ENCODE assay signal across 8 mouse cellular contexts in genomic region chr14:55721700-55722437, GRCm38 (mm10). TPM values are rescaled to one million over a fixed set of nuclear protein-coding genes. Genes with fewer than 3 reads are reported as not detected.
DNase-seq lines count a peak whose midpoint lies in the region; ATAC-seq and TF ChIP-seq lines count a peak whose summit lies in the region.

Gene Rabggta, minus strand, starts transcription at chr14:55722263.

- peak within 1 kb of the TSS; percentile 72; the same call in 1 of the 2 replicates for H3K27ac ChIP-seq in heart, embryonic 12.5 days (ENCODE audit: poor library complexity, severe bottlenecking)
- H3K27ac ChIP-seq in kidney, postnatal 0 days: peak within 1 kb of the TSS; percentile 91
- peak within 1 kb of the TSS; percentile 76 for H3K27ac ChIP-seq in liver, embryonic 11.5 days (ENCODE audit: low read depth, low read length)
- H3K27ac ChIP-seq in stomach, embryonic 14.5 days (ENCODE audit: low read length): peak within 1 kb of the TSS; percentile 84; the same call in 1 of the 2 replicates

- H3K4me2 ChIP-seq in heart, embryonic 12.5 days: peak within 1 kb of the TSS; percentile 75
- peak within 1 kb of the TSS; percentile 62 for H3K4me2 ChIP-seq in kidney, postnatal 0 days (ENCODE audit: low read length)
- H3K4me2 ChIP-seq in liver, embryonic 11.5 days: peak within 1 kb of the TSS; percentile 89
- peak within 1 kb of the TSS; percentile 63 for H3K4me2 ChIP-seq in stomach, embryonic 14.5 days (replicated peaks; ENCODE audit: low read depth, low read length)

- H3K4me1 ChIP-seq in erythroblast, embryonic 14.5 days (ENCODE audit: control insufficient read depth): peaks cover 40% of the 10 kb centered on the region
- H3K4me1 ChIP-seq in heart, embryonic 12.5 days (replicated peaks): peaks cover 6% of the 10 kb centered on the region; the same call in 1 of the 2 replicates
- no peaks in the 10 kb centered on the region for H3K4me1 ChIP-seq in kidney, postnatal 0 days (replicated peaks; ENCODE audit: insufficient read depth, low read length)
- peaks cover 8% of the 10 kb centered on the region for H3K4me1 ChIP-seq in liver, embryonic 11.5 days (replicated peaks; ENCODE audit: control insufficient read depth, insufficient read depth, low read length)
- no peaks in the 10 kb centered on the region for H3K4me1 ChIP-seq in stomach, embryonic 14.5 days (ENCODE audit: control insufficient read depth, insufficient read depth, low read length)

- no peaks in the 10 kb centered on the region for H3K27me3 ChIP-seq in C2C12 (ENCODE audit: control insufficient read depth, insufficient read depth, insufficient read length)
- H3K27me3 ChIP-seq in erythroblast, embryonic 14.5 days (ENCODE audit: control insufficient read depth): no peaks in the 10 kb centered on the region
- H3K27me3 ChIP-seq in heart, embryonic 12.5 days (replicated peaks): no peaks in the 10 kb centered on the region
- no peaks in the 10 kb centered on the region for H3K27me3 ChIP-seq in kidney, postnatal 0 days (ENCODE audit: insufficient read depth, low read length)
- no peaks in the 10 kb centered on the region for H3K27me3 ChIP-seq in liver, embryonic 11.5 days (replicated peaks; ENCODE audit: control insufficient read depth, insufficient read depth, low read length)
- no peaks in the 10 kb centered on the region for H3K27me3 ChIP-seq in stomach, embryonic 14.5 days (ENCODE audit: control insufficient read depth, insufficient read depth, low read length)

- no peaks in the 10 kb centered on the region for H3K9me3 ChIP-seq in erythroblast, embryonic 14.5 days (ENCODE audit: control insufficient read depth, low read length)
- H3K9me3 ChIP-seq in heart, embryonic 12.5 days (replicated peaks): no peaks in the 10 kb centered on the region
- no peaks in the 10 kb centered on the region for H3K9me3 ChIP-seq in kidney, postnatal 0 days (replicated peaks; ENCODE audit: low read length)
- no peaks in the 10 kb centered on the region for H3K9me3 ChIP-seq in liver, embryonic 11.5 days (ENCODE audit: control insufficient read depth, low read length)
- H3K9me3 ChIP-seq in stomach, embryonic 14.5 days (ENCODE audit: control insufficient read depth, low read depth, low read length): no peaks in the 10 kb centered on the region

- peak; percentile 98 for DNase-seq in brain, embryonic 14.5 days (ENCODE audit: low read depth)
- peak; percentile 94 for DNase-seq in kidney, postnatal 0 days (ENCODE audit: low spot score)
- peak; percentile 94 for DNase-seq in liver, embryonic 11.5 days (ENCODE audit: low spot score)
- DNase-seq in naive thymus-derived CD4-positive, alpha-beta T cell, adult 2 months (ENCODE audit: low read depth): peak; percentile 97

- WGBS in heart, embryonic 12.5 days: under 1% methylated on average over 50 of the region's 50 CpGs
- WGBS in kidney, postnatal 0 days: under 1% methylated on average over 49 of the region's 50 CpGs
- WGBS in liver, embryonic 11.5 days: under 1% methylated on average over 50 of the region's 50 CpGs
- under 1% methylated on average over 50 of the region's 50 CpGs for WGBS in stomach, embryonic 14.5 days

- H3K36me3 ChIP-seq in C2C12 (ENCODE audit: control insufficient read depth, insufficient read depth): peaks cover 6% of the 10 kb centered on the region
- H3K36me3 ChIP-seq in erythroblast, embryonic 14.5 days (ENCODE audit: control insufficient read depth): peaks cover 26% of the 10 kb centered on the region
- peaks cover 34% of the 10 kb centered on the region for H3K36me3 ChIP-seq in heart, embryonic 12.5 days
- H3K36me3 ChIP-seq in kidney, postnatal 0 days (ENCODE audit: insufficient read depth, low read length): peaks cover 18% of the 10 kb centered on the region; the same call in 1 of the 2 replicates
- H3K36me3 ChIP-seq in liver, embryonic 11.5 days (ENCODE audit: control insufficient read depth, insufficient read depth, low read length): peaks cover 10% of the 10 kb centered on the region
- peaks cover 11% of the 10 kb centered on the region for H3K36me3 ChIP-seq in stomach, embryonic 14.5 days (ENCODE audit: control insufficient read depth, insufficient read depth, low read length)

- no peaks in the 10 kb centered on the region for H3K79me2 ChIP-seq in C2C12 (ENCODE audit: control insufficient read depth, insufficient read depth)

- peak within 1 kb of the TSS; percentile 43 for H3K4me3 ChIP-seq in C2C12 (ENCODE audit: insufficient read depth, poor library complexity, severe bottlenecking)
- peak within 1 kb of the TSS; percentile 76 for H3K4me3 ChIP-seq in erythroblast, embryonic 14.5 days (replicated peaks)
- peak within 1 kb of the TSS; percentile 74 for H3K4me3 ChIP-seq in heart, embryonic 12.5 days
- peak within 1 kb of the TSS; percentile 84 for H3K4me3 ChIP-seq in kidney, postnatal 0 days (replicated peaks; ENCODE audit: low read depth, low read length)
- H3K4me3 ChIP-seq in liver, embryonic 11.5 days (ENCODE audit: low read depth, low read length): peak within 1 kb of the TSS; percentile 75
- H3K4me3 ChIP-seq in stomach, embryonic 14.5 days (ENCODE audit: low read depth, low read length): peak within 1 kb of the TSS; percentile 79

- peak; percentile 92 for ATAC-seq in heart, embryonic 12.5 days (ENCODE audit: insufficient number of reproducible peaks, low FRiP score)
- ATAC-seq in kidney, postnatal 0 days (replicated peaks; ENCODE audit: low FRiP score, low read depth): peak; percentile 94
- peak; percentile 94 for ATAC-seq in liver, embryonic 11.5 days (replicated peaks; ENCODE audit: low FRiP score)
- peak; percentile 96 for ATAC-seq in stomach, embryonic 14.5 days (ENCODE audit: insufficient number of reproducible peaks, insufficient read depth, low FRiP score, low read depth)

- H3K79me3 ChIP-seq in C2C12 (ENCODE audit: low read depth): no peaks in the 10 kb centered on the region

- peak; percentile 99 for TF ChIP-seq CTCF in C2C12 (IDR thresholded peaks at IDR 0.05; ENCODE audit: control insufficient read depth, insufficient read depth, insufficient read length)
- peak; percentile 94 for TF ChIP-seq CTCF in brain, embryonic 14.5 days (IDR thresholded peaks at IDR 0.05; ENCODE audit: borderline replicate concordance, extremely low read depth, insufficient read depth, insufficient read length)
- TF ChIP-seq CTCF in kidney, postnatal 0 days (IDR thresholded peaks at IDR 0.05; ENCODE audit: low read depth): peak; percentile 96

- H3ac ChIP-seq in C2C12 (ENCODE audit: control insufficient read depth, insufficient read length, low read depth): peak within 1 kb of the TSS; percentile 91

- peak; percentile 44; the same call in 1 of the 2 replicates for TF ChIP-seq POLR2A in brain, embryonic 14.5 days (IDR thresholded peaks at IDR 0.05; ENCODE audit: borderline replicate concordance, extremely low read depth, insufficient read depth, insufficient read length, poor library complexity, severe bottlenecking)

- H3K9ac ChIP-seq in heart, embryonic 12.5 days: peak within 1 kb of the TSS; percentile 87
- H3K9ac ChIP-seq in kidney, postnatal 0 days (ENCODE audit: low read depth, low read length): peak within 1 kb of the TSS; percentile 74
- peak within 1 kb of the TSS; percentile 76 for H3K9ac ChIP-seq in liver, embryonic 11.5 days (ENCODE audit: low read depth, low read length)
- H3K9ac ChIP-seq in stomach, embryonic 14.5 days (replicated peaks; ENCODE audit: low read depth, low read length): peak within 1 kb of the TSS; percentile 60

TF ChIP-seq in C2C12, 6 proteins besides CTCF, POLR2A, EP300 and RAD21:
- TF ChIP-seq MYOG (IDR thresholded peaks at IDR 0.05; ENCODE audit: control insufficient read depth, extremely low read depth, insufficient read length) (no peak), MAX (IDR thresholded peaks at IDR 0.05) (peak; percentile 80)

RNA-seq across cellular contexts. Expression of gene Rabggta, which starts in this region (rescaled TPM):
- 11.9 TPM for polyA plus RNA-seq in C2C12 (2012; fragmentation: generic; extraction: Trizol)
- 64.9 and 72.8 TPM in 2 replicates for polyA plus RNA-seq in brain, embryonic 14.5 days (2012; rRNA removed)
- 0.28 and 0.46 TPM in 2 replicates for polyA plus RNA-seq in erythroblast, embryonic 14.5 days (2012)
- polyA plus RNA-seq in heart, embryonic 12.5 days (2016; fragmentation: Nextera tagmentation; extraction: Ambion mirVana): 20.9 and 24.4 TPM in 2 replicates
- polyA plus RNA-seq in kidney, postnatal 0 days (2015; fragmentation: Nextera tagmentation; extraction: Ambion mirVana): 39.9 and 43.2 TPM in 2 replicates
- polyA plus RNA-seq in liver, embryonic 11.5 days (2014; fragmentation: Nextera tagmentation; extraction: Ambion mirVana): 22.8 and 24.0 TPM in 2 replicates
- 30.0 and 31.0 TPM in 2 replicates for polyA plus RNA-seq in stomach, embryonic 14.5 days (2014; fragmentation: Nextera tagmentation; extraction: Ambion mirVana)

Comparison
In these comparisons a context has a peak if more than half of its experiments do, and no peak if none do; other contexts are left out.
1. Peak in every context shown above with its lines: DNase-seq, ATAC-seq, H3K4me3 ChIP-seq and H3K27ac ChIP-seq.